Mouse (Mus musculus): ENCODE results near the gene AC131692.1.

GRCm38 (mm10) chr19:6056696-6057095 lies 37.5 kb upstream of the AC131692.1 start:
- no peak for TF ChIP-seq POLR2A (IDR thresholded peaks at IDR 0.05; ENCODE audit: insufficient read depth, low read depth, low read length)
- no peak for TF ChIP-seq CTCF (IDR thresholded peaks at IDR 0.05)
- TF ChIP-seq EP300 (IDR thresholded peaks at IDR 0.05; ENCODE audit: insufficient read depth, low read depth, low read length): no peak

All from heart, adult 2 months (tissue).